Mouse (Mus musculus): Measurements from ENCODE around the gene Gpr183.

DNA sequence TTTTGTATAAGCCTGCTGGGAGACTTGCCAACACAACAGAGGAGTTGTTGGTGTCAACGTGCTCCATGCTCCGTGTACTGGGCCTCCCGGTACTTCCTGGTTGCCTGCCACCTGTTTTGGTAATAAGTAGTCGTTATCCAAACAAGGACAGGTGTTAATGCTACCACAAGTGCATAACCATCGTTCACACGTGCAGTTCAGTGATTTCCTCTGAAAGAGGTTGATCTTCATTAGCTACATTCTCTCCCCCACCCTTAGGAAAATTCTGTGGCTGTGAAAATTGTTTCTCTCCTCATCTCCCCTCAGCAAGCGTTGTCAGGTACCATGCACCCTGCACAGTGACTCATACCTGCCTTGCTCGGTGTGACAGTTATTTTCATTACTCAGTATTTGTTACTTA is 34.5 kb upstream of the Gpr183 start:
- TF ChIP-seq GATA1 (IDR thresholded peaks at IDR 0.05; ENCODE audit: low read length) (no peak), TAL1 (IDR thresholded peaks at IDR 0.05; ENCODE audit: low read length) (no peak)

Data from erythroblast, embryonic 14.5 days (primary cell).